Mouse (Mus musculus) gastrocnemius, adult 8-10 months (tissue): ENCODE results near the gene Ddx54. TPM values are rescaled to one million over a fixed set of nuclear protein-coding genes. Genes with fewer than 3 reads are reported as not detected.

Experiments used
- DNase-seq, 2 experiments: peaks; one replicate each; pipeline ENCODE4 v3.0.0; 2022; ENCODE audit warnings: low spot score in 2 of 2
- total RNA-seq, 4 experiments: library from RNA; stranded (reverse); gene quantifications; 2 replicates each; pipeline ENCODE4 v1.2.4; 2022

Gene Ddx54
- 10 to 100 TPM; 16.7 to 19.7 (median 17.3) TPM for total RNA-seq

- DNase-seq: peak; percentile 97 to 98
Measured at GRCm38 (mm10) chr5:120612442-120612821, at the start of gene Ddx54, which contains the start of gene Rita1. Gene Ddx54 (plus strand): TSS chr5:120612739. Gene Rita1 (minus strand): TSS chr5:120612589.

- peak; percentile 79 to 89 for DNase-seq
Measured at GRCm38 (mm10) chr5:120562956-120563913, 49.3 kb upstream of the Ddx54 start.

GRCm38 (mm10) chr5:120563914-120564311 is 48.6 kb upstream of the Ddx54 start:
- DNase-seq: no peak

GRCm38 (mm10) chr5:120565171-120565905 is 47.2 kb upstream of the Ddx54 start:
- no peak for DNase-seq

- DNase-seq: no peak
Measured at GRCm38 (mm10) chr5:120566101-120566500, 46.4 kb upstream of the Ddx54 start.

- no peak for DNase-seq
Measured at GRCm38 (mm10) chr5:120566681-120567252, 45.8 kb upstream of the Ddx54 start.

GRCm38 (mm10) chr5:120567253-120567701 is 45.3 kb upstream of the Ddx54 start:
- peak; percentile 63 to 72 for DNase-seq

GRCm38 (mm10) chr5:120567761-120568211 is 44.8 kb upstream of the Ddx54 start:
- no peak for DNase-seq

- DNase-seq: no peak
Measured at GRCm38 (mm10) chr5:120568336-120568768, 44.2 kb upstream of the Ddx54 start.

- no peak for DNase-seq
Measured at GRCm38 (mm10) chr5:120568964-120569363, 43.6 kb upstream of the Ddx54 start.

GRCm38 (mm10) chr5:120569791-120570190 is 42.7 kb upstream of the Ddx54 start:
- no peak for DNase-seq

GRCm38 (mm10) chr5:120570289-120570897 is 42.1 kb upstream of the Ddx54 start:
- no peak for DNase-seq

- no peak for DNase-seq
Measured at GRCm38 (mm10) chr5:120571056-120571740, 41.3 kb upstream of the Ddx54 start.

GRCm38 (mm10) chr5:120574469-120575063 is 38.0 kb upstream of the Ddx54 start:
- DNase-seq: no peak

- DNase-seq: no peak
Measured at GRCm38 (mm10) chr5:120576781-120577301, 35.7 kb upstream of the Ddx54 start.

GRCm38 (mm10) chr5:120577935-120578441 is 34.6 kb upstream of the Ddx54 start:
- no peak for DNase-seq

- peak in 1 of 2 experiments; percentile 59 for DNase-seq
Measured at GRCm38 (mm10) chr5:120578504-120579081, 33.9 kb upstream of the Ddx54 start.

- DNase-seq: peak; percentile 77 to 84
Measured at GRCm38 (mm10) chr5:120579211-120579897, 33.2 kb upstream of the Ddx54 start.
